In the genomic region with DNA sequence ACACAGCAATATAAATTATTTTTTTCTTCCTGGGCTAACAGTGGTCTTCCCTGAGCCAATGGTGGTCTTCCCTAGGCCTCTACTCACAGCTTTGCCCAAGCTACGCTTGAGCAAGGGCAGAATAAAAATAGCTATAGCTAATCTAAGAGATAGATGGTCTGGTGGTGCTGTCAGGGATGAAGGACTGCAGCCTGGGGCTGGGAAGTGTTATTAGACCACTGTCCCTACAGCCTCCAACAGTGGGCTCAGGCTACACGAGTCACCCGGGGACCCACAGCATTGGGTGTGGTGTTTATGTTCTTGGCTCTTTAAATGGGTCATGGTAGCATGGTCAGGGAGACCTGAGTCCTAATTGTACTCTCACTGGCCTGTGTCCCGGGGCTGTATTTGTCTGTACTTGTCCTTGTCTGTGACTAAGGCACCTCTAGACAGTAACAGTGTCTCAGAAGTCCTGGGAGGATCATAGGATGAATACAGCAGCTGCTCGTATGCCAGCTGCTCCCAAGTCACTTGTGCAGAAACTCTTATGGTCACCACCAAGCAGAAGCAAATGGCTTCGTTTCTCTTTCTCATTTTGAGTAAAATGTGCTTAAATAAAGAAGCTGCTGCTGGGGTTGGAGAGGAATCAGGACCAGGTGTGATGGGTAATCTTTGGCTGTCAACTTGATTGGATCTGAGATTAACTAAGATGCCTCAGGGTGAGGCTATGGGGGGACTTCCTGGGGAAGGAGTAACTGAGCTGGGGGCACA, we compare ENCODE assay signal across 21 mouse cellular contexts. TPM values are rescaled to one million over a fixed set of nuclear protein-coding genes. Genes with fewer than 3 reads are reported as not detected.
DNase-seq lines count a peak whose midpoint lies in the region; ATAC-seq and TF ChIP-seq lines count a peak whose summit lies in the region.
"Had no signal": no experiment of that assay in that cellular context is flagged by ENCODE, and none has a peak within 500 bp of the region (broad histone marks: within the 10 kb centered on the region; RNA-seq: fewer than 3 reads in every experiment).

No protein-coding gene starts in this region.

- no peak overlapping the region for H3K9ac ChIP-seq in forebrain, embryonic 11.5 days (ENCODE audit: low read length)
- no peak overlapping the region for H3K9ac ChIP-seq in forebrain, embryonic 14.5 days (ENCODE audit: low read length)
- H3K9ac ChIP-seq in heart, embryonic 12.5 days = no peak overlapping the region
- H3K9ac ChIP-seq in heart, embryonic 16.5 days (ENCODE audit: low read length) = no peak overlapping the region
- H3K9ac ChIP-seq: forebrain, embryonic 15.5 days; hindbrain, embryonic 13.5 days had no signal

- no peak overlapping the region for H3K27ac ChIP-seq in forebrain, embryonic 11.5 days (ENCODE audit: low read depth, low read length)
- no peak overlapping the region for H3K27ac ChIP-seq in forebrain, embryonic 14.5 days (ENCODE audit: low read depth, low read length)
- H3K27ac ChIP-seq in heart, embryonic 12.5 days (ENCODE audit: poor library complexity, severe bottlenecking) = peak overlapping the region; percentile 74
- peak overlapping the region; percentile 80 for H3K27ac ChIP-seq in heart, embryonic 16.5 days (ENCODE audit: low read length)
- H3K27ac ChIP-seq: embryonic facial prominence, embryonic 10.5 days; forebrain, embryonic 15.5 days; hindbrain, embryonic 13.5 days; hindbrain, postnatal 0 days; kidney, postnatal 0 days had no signal

- peak; percentile 16 for DNase-seq in forebrain, embryonic 11.5 days (ENCODE audit: low spot score)
- no peak for DNase-seq in forebrain, embryonic 14.5 days (ENCODE audit: low spot score)
- no peak for DNase-seq in heart, postnatal 25 days (ENCODE audit: low spot score)
- DNase-seq in heart, postnatal 10 days = no peak
- DNase-seq: adrenal gland, postnatal 14 days; cerebellum, adult 2 months; cerebellum, postnatal 10 days; gastrocnemius, postnatal 36 days; kidney, adult 11 months; kidney, adult 9 months had no signal

- no peak for TF ChIP-seq POLR2A in myocyte (IDR thresholded peaks at IDR 0.05; ENCODE audit: insufficient read length, low read depth)

- no peak overlapping the region for H3ac ChIP-seq in myocyte (ENCODE audit: control insufficient read depth, insufficient read length)

- intact Hi-C loops in heart, postnatal 25 days (cut with DNase I) = loop anchor here (5.0 kb wide), 1 partner anchor 35 kb away; no protein-coding TSS in a partner anchor
- intact Hi-C loops in heart, postnatal 10 days (cut with DNase I) = no loop called here

- no peaks in the 10 kb centered on the region for H3K79me2 ChIP-seq in myocyte (ENCODE audit: control insufficient read depth, insufficient read depth)

- no peaks in the 10 kb centered on the region for H3K27me3 ChIP-seq in forebrain, embryonic 11.5 days (ENCODE audit: control insufficient read depth, insufficient read depth, low read length)
- H3K27me3 ChIP-seq in forebrain, embryonic 14.5 days (replicated peaks; ENCODE audit: control insufficient read depth, insufficient read depth, low read length) = no peaks in the 10 kb centered on the region
- no peaks in the 10 kb centered on the region for H3K27me3 ChIP-seq in heart, embryonic 12.5 days (replicated peaks)
- no peaks in the 10 kb centered on the region for H3K27me3 ChIP-seq in heart, embryonic 16.5 days (ENCODE audit: control insufficient read depth, insufficient read depth, low read length)
- no peaks in the 10 kb centered on the region for H3K27me3 ChIP-seq in myocyte (ENCODE audit: control insufficient read depth, insufficient read depth, insufficient read length)
- H3K27me3 ChIP-seq: forebrain, embryonic 15.5 days; hindbrain, embryonic 13.5 days had no signal

- no peaks in the 10 kb centered on the region for H3K9me3 ChIP-seq in forebrain, embryonic 11.5 days (ENCODE audit: control insufficient read depth, low read length)
- no peaks in the 10 kb centered on the region for H3K9me3 ChIP-seq in forebrain, embryonic 14.5 days (replicated peaks; ENCODE audit: control insufficient read depth, low read length)
- no peaks in the 10 kb centered on the region for H3K9me3 ChIP-seq in heart, embryonic 12.5 days (replicated peaks)
- H3K9me3 ChIP-seq in heart, embryonic 16.5 days (replicated peaks; ENCODE audit: control insufficient read depth, low read length) = no peaks in the 10 kb centered on the region
- H3K9me3 ChIP-seq: embryonic facial prominence, embryonic 10.5 days; forebrain, embryonic 15.5 days; G1E; hindbrain, embryonic 13.5 days had no signal

- 79% methylated on average over 6 of the region's 6 CpGs for WGBS in forebrain, embryonic 11.5 days
- WGBS in forebrain, embryonic 14.5 days = 75% methylated on average over 6 of the region's 6 CpGs
- WGBS in heart, embryonic 12.5 days = 29% methylated on average over 6 of the region's 6 CpGs
- WGBS in heart, embryonic 16.5 days = 29% methylated on average over 6 of the region's 6 CpGs

- no peak for ATAC-seq in forebrain, embryonic 11.5 days (replicated peaks; ENCODE audit: low FRiP score)
- ATAC-seq in forebrain, embryonic 14.5 days = no peak
- ATAC-seq in heart, embryonic 12.5 days (ENCODE audit: insufficient number of reproducible peaks, low FRiP score) = no peak
- ATAC-seq in heart, embryonic 16.5 days (replicated peaks; ENCODE audit: extremely low read depth, insufficient read depth, low FRiP score) = peak; percentile 76
- ATAC-seq: forebrain, embryonic 15.5 days; hindbrain, postnatal 0 days had no signal

- no peaks in the 10 kb centered on the region for H3K4me1 ChIP-seq in forebrain, embryonic 11.5 days (replicated peaks; ENCODE audit: control insufficient read depth, insufficient read depth, low read length)
- H3K4me1 ChIP-seq in forebrain, embryonic 14.5 days (ENCODE audit: control insufficient read depth, insufficient read depth, low read length) = no peaks in the 10 kb centered on the region
- peaks cover 24% of the 10 kb centered on the region for H3K4me1 ChIP-seq in heart, embryonic 12.5 days (replicated peaks)
- H3K4me1 ChIP-seq in heart, embryonic 16.5 days (ENCODE audit: control insufficient read depth, insufficient read depth, low read length) = peaks cover 13% of the 10 kb centered on the region
- H3K4me1 ChIP-seq: embryonic facial prominence, embryonic 10.5 days; forebrain, embryonic 15.5 days; hindbrain, embryonic 13.5 days had no signal

- H3K4me3 ChIP-seq in forebrain, embryonic 11.5 days (ENCODE audit: low read depth, low read length) = no peak overlapping the region
- no peak overlapping the region for H3K4me3 ChIP-seq in forebrain, embryonic 14.5 days (ENCODE audit: low read depth, low read length)
- no peak overlapping the region for H3K4me3 ChIP-seq in heart, embryonic 12.5 days
- H3K4me3 ChIP-seq in heart, embryonic 16.5 days (ENCODE audit: low read length) = no peak overlapping the region
- H3K4me3 ChIP-seq in myocyte = no peak overlapping the region
- H3K4me3 ChIP-seq: embryonic facial prominence, embryonic 10.5 days; forebrain, embryonic 15.5 days; hindbrain, embryonic 13.5 days had no signal

- H3K36me3 ChIP-seq in forebrain, embryonic 11.5 days (ENCODE audit: control insufficient read depth, insufficient read depth, low read length) = peaks cover 3% of the 10 kb centered on the region; the same call in 1 of the 2 replicates
- peaks cover 8% of the 10 kb centered on the region for H3K36me3 ChIP-seq in forebrain, embryonic 14.5 days (ENCODE audit: control insufficient read depth, insufficient read depth, low read length)
- peaks cover 11% of the 10 kb centered on the region for H3K36me3 ChIP-seq in heart, embryonic 12.5 days
- H3K36me3 ChIP-seq in heart, embryonic 16.5 days (ENCODE audit: control insufficient read depth, insufficient read depth) = peaks cover 2% of the 10 kb centered on the region; the same call in 1 of the 2 replicates
- peaks cover 4% of the 10 kb centered on the region for H3K36me3 ChIP-seq in myocyte (ENCODE audit: control insufficient read depth, insufficient read depth)

- no peak overlapping the region for H3K4me2 ChIP-seq in forebrain, embryonic 11.5 days (ENCODE audit: low read depth, low read length, severe bottlenecking)
- H3K4me2 ChIP-seq in forebrain, embryonic 14.5 days (ENCODE audit: low read length) = no peak overlapping the region
- H3K4me2 ChIP-seq in heart, embryonic 12.5 days = peak overlapping the region; percentile 14; the same call in 1 of the 2 replicates
- H3K4me2 ChIP-seq in heart, embryonic 16.5 days (ENCODE audit: low read depth, low read length) = peak overlapping the region; percentile 16; the same call in 1 of the 2 replicates
- H3K4me2 ChIP-seq in myocyte (ENCODE audit: low read depth) = no peak overlapping the region
- H3K4me2 ChIP-seq: forebrain, embryonic 15.5 days; hindbrain, embryonic 13.5 days had no signal

TF ChIP-seq in myocyte, 11 proteins besides CTCF, POLR2A, EP300 and RAD21:
- TF ChIP-seq POLR2AphosphoS2 (IDR thresholded peaks at IDR 0.05; ENCODE audit: insufficient read length, low read depth) = no peak
- TF ChIP-seq MYOG (IDR thresholded peaks at IDR 0.05; ENCODE audit: control insufficient read depth in 1 of 3, insufficient read depth in 1 of 3, insufficient read length in 2 of 3, low read depth in 2 of 3) = peak in 1 of 3 experiments; percentile 19
- TF ChIP-seq TCF12 (IDR thresholded peaks at IDR 0.05; ENCODE audit: insufficient read depth, poor library complexity, severe bottlenecking) = peak; percentile 38
- peak in 1 of 3 experiments; percentile 23 for TF ChIP-seq MYOD1 (IDR thresholded peaks at IDR 0.05; ENCODE audit: control insufficient read depth in 1 of 3, insufficient read length in 2 of 3, low read depth in 2 of 3)
- no peak for TF ChIP-seq CEBPB (IDR thresholded peaks at IDR 0.05; ENCODE audit: insufficient read depth, poor library complexity, severe bottlenecking)

RNA-seq across cellular contexts. Expression of a gene that starts 16.7 kb away (rescaled TPM):
- polyA plus RNA-seq in forebrain, embryonic 11.5 days (2014; fragmentation: Nextera tagmentation; extraction: Ambion mirVana) = 46.1 and 49.7 TPM in 2 replicates
- polyA plus RNA-seq in forebrain, embryonic 14.5 days (2014; fragmentation: Nextera tagmentation; extraction: Ambion mirVana) = 44.0 and 48.2 TPM in 2 replicates
- 51.1 and 51.9 TPM in 2 replicates for polyA plus RNA-seq in heart, embryonic 12.5 days (2016; fragmentation: Nextera tagmentation; extraction: Ambion mirVana)
- 10 to 100 TPM; 26.3 to 28.3 TPM for total RNA-seq in heart, postnatal 25 days (2021)
- 56.8 and 56.9 TPM in 2 replicates for polyA plus RNA-seq in heart, embryonic 16.5 days (2015; fragmentation: Nextera tagmentation; extraction: Ambion mirVana)
- 10 to 100 TPM; 35.7 to 38.2 TPM for total RNA-seq in heart, postnatal 10 days (2021)
- polyA plus RNA-seq in myocyte (2012; fragmentation: generic; extraction: Trizol) = 31.8 TPM

RNA-seq across cellular contexts. Expression of a gene that starts 47.3 kb away (rescaled TPM):
- not detected in 2 replicates for polyA plus RNA-seq in forebrain, embryonic 11.5 days (2014; fragmentation: Nextera tagmentation; extraction: Ambion mirVana)
- polyA plus RNA-seq in forebrain, embryonic 14.5 days (2014; fragmentation: Nextera tagmentation; extraction: Ambion mirVana) = not detected in 2 replicates
- 200 and 212 TPM in 2 replicates for polyA plus RNA-seq in heart, embryonic 12.5 days (2016; fragmentation: Nextera tagmentation; extraction: Ambion mirVana)
- total RNA-seq in heart, postnatal 25 days (2021) = 10 to 100 TPM; 79.5 to 91.8 TPM
- polyA plus RNA-seq in heart, embryonic 16.5 days (2015; fragmentation: Nextera tagmentation; extraction: Ambion mirVana) = 123 and 132 TPM in 2 replicates
- total RNA-seq in heart, postnatal 10 days (2021) = 10 to 100 TPM; 77.5 to 93.1 TPM
- 1.4 TPM for polyA plus RNA-seq in myocyte (2012; fragmentation: generic; extraction: Trizol)
- total RNA-seq: adrenal gland, postnatal 14 days; G1E; gastrocnemius, adult 8-10 months; gastrocnemius, postnatal 36 days; hematopoietic stem cell, adult 5-6 weeks; hindbrain, postnatal 0 days had no signal
- polyA plus RNA-seq: cerebellum, adult 2 months; forebrain, embryonic 15.5 days; G1E; hindbrain, postnatal 0 days; kidney, postnatal 0 days had no signal

Comparison
In these comparisons a context has a peak if more than half of its experiments do, and no peak if none do; other contexts are left out.
1. H3K27ac ChIP-seq: peak in heart, embryonic 12.5 days (single experiment) and heart, embryonic 16.5 days (single experiment); none in forebrain, embryonic 11.5 days (single experiment) and forebrain, embryonic 14.5 days (single experiment).
2. H3K4me2 ChIP-seq: peak in heart, embryonic 12.5 days (single experiment) and heart, embryonic 16.5 days (single experiment); none in forebrain, embryonic 11.5 days (single experiment), forebrain, embryonic 14.5 days (single experiment) and myocyte (single experiment).
3. RNA of a gene that starts 47.3 kb away (polyA plus RNA-seq): 200 to 212 TPM in heart, embryonic 12.5 days and 123 to 132 TPM in heart, embryonic 16.5 days; 1.4 TPM in myocyte (single experiment), not detected in forebrain, embryonic 11.5 days and not detected in forebrain, embryonic 14.5 days; every median in the first group is over 10 times any median in the second.